Mouse (Mus musculus): ENCODE results near the gene Atp2a1. TPM values are rescaled to one million over a fixed set of nuclear protein-coding genes. Genes with fewer than 3 reads are reported as not detected.

The Atp2a1 gene
- total and polyA plus RNA-seq, 3 experiments = 0.38 to 0.74 TPM; not detected in 1

DNA sequence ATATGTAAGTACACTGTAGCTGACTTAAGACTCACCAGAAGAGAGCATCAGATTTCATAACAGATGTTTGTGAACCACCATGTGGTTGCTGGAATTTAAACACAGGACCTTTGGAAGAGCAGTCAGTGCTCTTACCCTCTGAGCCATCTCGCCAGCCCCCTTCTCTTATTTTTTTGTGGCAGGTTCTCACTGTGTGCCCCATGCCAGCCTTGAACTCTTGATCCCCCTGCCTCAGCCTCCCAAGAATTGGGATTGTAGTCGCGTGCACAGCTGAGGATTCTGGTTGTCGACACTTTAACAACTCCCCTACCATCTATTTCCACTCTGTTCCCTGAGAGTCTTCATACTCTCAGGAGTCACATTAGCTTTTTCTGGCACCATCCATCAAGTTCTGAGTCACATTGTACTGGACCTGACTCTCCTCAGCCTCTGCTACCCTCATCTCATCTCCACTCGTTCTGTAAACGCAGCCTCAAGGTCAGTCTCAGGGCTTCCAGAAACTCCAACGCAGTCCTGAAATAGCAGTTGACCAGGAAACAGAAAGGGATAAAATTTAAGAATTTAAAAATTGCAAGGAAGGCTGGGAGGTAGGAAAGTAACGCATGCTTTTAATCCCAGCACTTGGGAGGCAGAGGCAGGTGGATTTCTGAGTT lies 44.3 kb upstream of the Atp2a1 start:
- peaks cover 0 to 10% of the 10 kb centered on the region in 2 experiments; a peak in 2 of 4 replicates for H3K4me1 ChIP-seq (ENCODE audit: control insufficient read depth in 1 of 2, insufficient read depth in 2 of 2)
- H3K9ac ChIP-seq (ENCODE audit: insufficient read depth, low read depth) = no peak overlapping the region
- dilution Hi-C loops (cut with MboI; ENCODE audit: extremely low pct_ligation_motif_present, extremely low pct_unique_long_range_greater_than_20kb, low sequenced_read_pairs) = no loop called here
- no peak overlapping the region for H3K27ac ChIP-seq (ENCODE audit: insufficient read depth, low read depth)
- no peak overlapping the region for H3K4me2 ChIP-seq (ENCODE audit: insufficient read depth, low read depth, poor library complexity, severe bottlenecking)
- no peak overlapping the region for H3K4me3 ChIP-seq (replicated peaks in 1 of 3; ENCODE audit: low read depth in 2 of 3, low read length in 2 of 3, poor library complexity in 1 of 3)
- no peaks in the 10 kb centered on the region for H3K36me3 ChIP-seq (replicated peaks in 1 of 2; ENCODE audit: control insufficient read depth in 1 of 2, insufficient read depth in 1 of 2, low read length in 1 of 2)
- no peaks in the 10 kb centered on the region for H3K9me3 ChIP-seq (replicated peaks; ENCODE audit: low read length)
- TF ChIP-seq IRF4 (IDR thresholded peaks at IDR 0.05; ENCODE audit: low read depth, low read length) (no peak), TBP (conservative IDR thresholded peaks at IDR 0.05; ENCODE audit: low read depth, low read length) (no peak), BHLHE40 (IDR thresholded peaks at IDR 0.05; ENCODE audit: low read depth, low read length) (no peak), MAZ (IDR thresholded peaks at IDR 0.05; ENCODE audit: low read depth, low read length) (no peak), HCFC1 (IDR thresholded peaks at IDR 0.05; ENCODE audit: low read depth, low read length) (no peak), TCF12 (IDR thresholded peaks at IDR 0.05; ENCODE audit: low read depth, low read length) (no peak), POLR2AphosphoS2 (IDR thresholded peaks at IDR 0.05; ENCODE audit: low read depth, low read length) (no peak), RCOR1 (conservative IDR thresholded peaks at IDR 0.05; ENCODE audit: low read depth, low read length) (no peak), CHD1 (IDR thresholded peaks at IDR 0.05; ENCODE audit: low read depth, low read length) (no peak)
- H3K79me2 ChIP-seq (replicated peaks; ENCODE audit: control insufficient read depth, extremely low read depth, insufficient read depth, poor library complexity, severe bottlenecking) = no peaks in the 10 kb centered on the region
- no peak for DNase-seq (ENCODE audit: extremely low read depth)
- H3K27me3 ChIP-seq (replicated peaks) = no peaks in the 10 kb centered on the region
- in situ Hi-C loops (cut with MboI; ENCODE audit: low pct_ligation_motif_present, low pct_unique_long_range_greater_than_20kb, low sequenced_read_pairs) = no loop called here

DNA sequence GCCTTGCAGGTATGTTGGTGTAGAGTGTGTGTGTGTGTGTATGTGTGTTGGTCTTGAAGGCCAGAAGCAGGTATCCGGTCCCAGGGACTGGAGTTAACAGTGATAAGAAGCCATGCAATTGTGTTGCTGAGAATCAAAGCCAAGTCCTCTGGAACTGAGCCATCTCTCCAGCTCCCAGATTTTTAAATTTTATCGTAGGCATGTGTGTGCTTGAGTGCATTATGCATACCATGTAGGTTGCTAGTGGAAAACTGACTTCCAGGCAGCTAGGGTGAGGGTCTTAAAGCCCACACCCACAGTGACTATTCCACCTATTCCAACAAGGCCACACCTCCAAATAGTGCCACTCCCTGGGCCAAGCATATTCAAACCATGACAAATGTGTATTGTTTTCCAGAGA lies 42.0 kb upstream of the Atp2a1 start:
- peaks cover 12 to 13% of the 10 kb centered on the region in 2 experiments for H3K36me3 ChIP-seq (replicated peaks in 1 of 2; ENCODE audit: control insufficient read depth in 1 of 2, insufficient read depth in 1 of 2, low read length in 1 of 2)
- H3K27ac ChIP-seq (ENCODE audit: insufficient read depth, low read depth) = no peak overlapping the region
- H3K4me3 ChIP-seq (replicated peaks in 1 of 3; ENCODE audit: low read depth in 2 of 3, low read length in 2 of 3, poor library complexity in 1 of 3) = no peak overlapping the region
- dilution Hi-C loops (cut with MboI; ENCODE audit: extremely low pct_ligation_motif_present, extremely low pct_unique_long_range_greater_than_20kb, low sequenced_read_pairs) (no loop called here), in situ Hi-C loops (cut with MboI; ENCODE audit: low pct_ligation_motif_present, low pct_unique_long_range_greater_than_20kb, low sequenced_read_pairs) (no loop called here)
- no peak overlapping the region for H3K4me2 ChIP-seq (ENCODE audit: insufficient read depth, low read depth, poor library complexity, severe bottlenecking)
- TF ChIP-seq ZC3H11A (IDR thresholded peaks at IDR 0.05; ENCODE audit: low read depth, low read length) (no peak), ETS1 (conservative IDR thresholded peaks at IDR 0.05; ENCODE audit: low read depth, low read length) (no peak), CHD2 (IDR thresholded peaks at IDR 0.05; ENCODE audit: low read length) (no peak), RAD21 (IDR thresholded peaks at IDR 0.05; ENCODE audit: low read depth, low read length) (no peak), TCF12 (IDR thresholded peaks at IDR 0.05; ENCODE audit: low read depth, low read length) (no peak)
- no peak overlapping the region for H3K9ac ChIP-seq (ENCODE audit: insufficient read depth, low read depth)
- peaks cover 19% of the 10 kb centered on the region for H3K79me2 ChIP-seq (replicated peaks; ENCODE audit: control insufficient read depth, extremely low read depth, insufficient read depth, poor library complexity, severe bottlenecking)
- no peaks in the 10 kb centered on the region for H3K9me3 ChIP-seq (replicated peaks; ENCODE audit: low read length)
- no peak for DNase-seq (ENCODE audit: extremely low read depth)
- H3K27me3 ChIP-seq (replicated peaks) = no peaks in the 10 kb centered on the region
- H3K4me1 ChIP-seq (ENCODE audit: control insufficient read depth in 1 of 2, insufficient read depth in 2 of 2) = peaks cover 7 to 20% of the 10 kb centered on the region in 2 experiments

Data from CH12.LX (cell line).